Mouse (Mus musculus): ENCODE data around the gene Tbl3. TPM values are rescaled to one million over a fixed set of nuclear protein-coding genes. Genes with fewer than 3 reads are reported as not detected.
A peak's percentile ranks its signal among the peaks of the same experiment; 100 is the strongest.

The Tbl3 gene
- polyA plus RNA-seq (2015; fragmentation: Nextera tagmentation; extraction: Ambion mirVana), result 79.5 and 83.9 TPM in 2 replicates

- ATAC-seq (replicated peaks), result peak; percentile 92
- H3K9ac ChIP-seq (replicated peaks), result peak within 1 kb of the TSS; percentile 57
- H3K4me2 ChIP-seq (replicated peaks), result peak within 1 kb of the TSS; percentile 61
- H3K36me3 ChIP-seq, result peaks cover 26% of the 10 kb centered on the region
- H3K27ac ChIP-seq (replicated peaks), result peak within 1 kb of the TSS; percentile 80
- H3K4me3 ChIP-seq, result peak within 1 kb of the TSS; percentile 64
- H3K4me1 ChIP-seq, result peaks cover 20% of the 10 kb centered on the region
- H3K27me3 ChIP-seq, result no peaks in the 10 kb centered on the region
- WGBS, result 4% methylated on average over 32 of the region's 32 CpGs
- no peaks in the 10 kb centered on the region for H3K9me3 ChIP-seq
Measured at GRCm38 (mm10) chr17:24706982-24707800, at the start of gene Tbl3. Gene Tbl3, minus strand, starts transcription at chr17:24707660.

- under 1% methylated on average over 65 of the region's 82 CpGs for WGBS
- Histone ChIP-seq H3K36me3 (no peaks in the 10 kb centered on the region), H3K4me3 (peak within 1 kb of the TSS; percentile 40), H3K9ac (replicated peaks) (peak within 1 kb of the TSS; percentile 32; the same call in 1 of the 2 replicates), H3K4me2 (replicated peaks) (peak within 1 kb of the TSS; percentile 63), H3K9me3 (no peaks in the 10 kb centered on the region), H3K27me3 (peaks cover 58% of the 10 kb centered on the region), H3K27ac (replicated peaks) (no peak within 1 kb of the TSS), H3K4me1 (peaks cover 14% of the 10 kb centered on the region)
- peak; percentile 73 for ATAC-seq (replicated peaks)
Measured at GRCm38 (mm10) chr17:24752415-24753394, 45.2 kb upstream of the Tbl3 start, which contains the start of gene Hs3st6. Gene Hs3st6, plus strand, starts transcription at chr17:24752988.

GRCm38 (mm10) chr17:24751528-24751927 lies 44.1 kb upstream of the Tbl3 start:
- peaks cover 14% of the 10 kb centered on the region for H3K4me1 ChIP-seq

GRCm38 (mm10) chr17:24746986-24747385 lies 39.5 kb upstream of the Tbl3 start:
- Histone ChIP-seq H3K4me2 (replicated peaks) (no peak overlapping the region), H3K9me3 (no peaks in the 10 kb centered on the region), H3K36me3 (no peaks in the 10 kb centered on the region), H3K4me1 (no peaks in the 10 kb centered on the region), H3K27me3 (peaks cover 20% of the 10 kb centered on the region), H3K27ac (replicated peaks) (no peak overlapping the region), H3K9ac (replicated peaks) (no peak overlapping the region), H3K4me3 (no peak overlapping the region)
- 55% methylated on average over 4 of the region's 4 CpGs for WGBS
- no peak for ATAC-seq (replicated peaks)

More at GRCm38 (mm10) chr17:24751528-24751927, 44.1 kb upstream of the Tbl3 start:
- no peak overlapping the region for H3K27ac ChIP-seq (replicated peaks)
- no peak overlapping the region for H3K4me3 ChIP-seq
- no peaks in the 10 kb centered on the region for H3K36me3 ChIP-seq
- H3K9ac ChIP-seq (replicated peaks), result no peak overlapping the region
- H3K27me3 ChIP-seq, result peaks cover 58% of the 10 kb centered on the region
- H3K9me3 ChIP-seq, result no peaks in the 10 kb centered on the region
- 21% methylated on average over 4 of the region's 4 CpGs for WGBS
- no peak overlapping the region for H3K4me2 ChIP-seq (replicated peaks)
- no peak for ATAC-seq (replicated peaks)

- H3K9ac ChIP-seq (replicated peaks), result no peak overlapping the region
- WGBS, result 20% methylated on average over 7 of the region's 7 CpGs
- no peak overlapping the region for H3K4me3 ChIP-seq
Measured at GRCm38 (mm10) chr17:24745526-24746497, 38.4 kb upstream of the Tbl3 start.

GRCm38 (mm10) chr17:24744381-24744780 lies 36.9 kb upstream of the Tbl3 start:
- no peak overlapping the region for H3K4me2 ChIP-seq (replicated peaks)
- H3K4me1 ChIP-seq, result no peaks in the 10 kb centered on the region
- ATAC-seq (replicated peaks), result no peak
- no peak overlapping the region for H3K27ac ChIP-seq (replicated peaks)
- no peaks in the 10 kb centered on the region for H3K9me3 ChIP-seq
- H3K9ac ChIP-seq (replicated peaks), result no peak overlapping the region
- no peaks in the 10 kb centered on the region for H3K27me3 ChIP-seq
- no peaks in the 10 kb centered on the region for H3K36me3 ChIP-seq
- WGBS, result 80% methylated on average over 3 of the region's 3 CpGs
- no peak overlapping the region for H3K4me3 ChIP-seq

More at GRCm38 (mm10) chr17:24745526-24746497, 38.4 kb upstream of the Tbl3 start:
- H3K27ac ChIP-seq (replicated peaks), result no peak overlapping the region
- H3K27me3 ChIP-seq, result peaks cover 10% of the 10 kb centered on the region
- peak; percentile 71 for ATAC-seq (replicated peaks)
- no peaks in the 10 kb centered on the region for H3K9me3 ChIP-seq
- no peak overlapping the region for H3K4me2 ChIP-seq (replicated peaks)
- no peaks in the 10 kb centered on the region for H3K36me3 ChIP-seq
- no peaks in the 10 kb centered on the region for H3K4me1 ChIP-seq

- no peak overlapping the region for H3K27ac ChIP-seq (replicated peaks)
- no peak overlapping the region for H3K4me2 ChIP-seq (replicated peaks)
- no peak for ATAC-seq (replicated peaks)
- WGBS, result 79% methylated on average over 5 of the region's 5 CpGs
- no peaks in the 10 kb centered on the region for H3K9me3 ChIP-seq
- no peak overlapping the region for H3K4me3 ChIP-seq
- no peaks in the 10 kb centered on the region for H3K36me3 ChIP-seq
- H3K9ac ChIP-seq (replicated peaks), result no peak overlapping the region
- H3K27me3 ChIP-seq, result no peaks in the 10 kb centered on the region
- no peaks in the 10 kb centered on the region for H3K4me1 ChIP-seq
Measured at GRCm38 (mm10) chr17:24743896-24744295, 36.4 kb upstream of the Tbl3 start.

GRCm38 (mm10) chr17:24742307-24742706 lies 34.8 kb upstream of the Tbl3 start:
- no peak overlapping the region for H3K27ac ChIP-seq (replicated peaks)
- no peak overlapping the region for H3K9ac ChIP-seq (replicated peaks)
- no peak overlapping the region for H3K4me2 ChIP-seq (replicated peaks)
- 82% methylated on average over 8 of the region's 8 CpGs for WGBS
- H3K27me3 ChIP-seq, result no peaks in the 10 kb centered on the region
- peaks cover 2% of the 10 kb centered on the region for H3K4me1 ChIP-seq
- no peaks in the 10 kb centered on the region for H3K9me3 ChIP-seq
- ATAC-seq (replicated peaks), result no peak
- H3K4me3 ChIP-seq, result no peak overlapping the region
- H3K36me3 ChIP-seq, result no peaks in the 10 kb centered on the region

GRCm38 (mm10) chr17:24739926-24740325 lies 32.5 kb upstream of the Tbl3 start:
- 84% methylated on average over 8 of the region's 8 CpGs for WGBS
- ATAC-seq (replicated peaks), result no peak
- Histone ChIP-seq H3K4me3 (no peak overlapping the region), H3K27me3 (no peaks in the 10 kb centered on the region), H3K4me2 (replicated peaks) (no peak overlapping the region), H3K27ac (replicated peaks) (no peak overlapping the region), H3K9me3 (no peaks in the 10 kb centered on the region), H3K36me3 (no peaks in the 10 kb centered on the region), H3K9ac (replicated peaks) (no peak overlapping the region), H3K4me1 (peaks cover 17% of the 10 kb centered on the region)

- WGBS, result 78% methylated on average over 4 of the region's 4 CpGs
- no peaks in the 10 kb centered on the region for H3K36me3 ChIP-seq
- no peaks in the 10 kb centered on the region for H3K27me3 ChIP-seq
- H3K4me2 ChIP-seq (replicated peaks), result no peak overlapping the region
- no peaks in the 10 kb centered on the region for H3K9me3 ChIP-seq
- H3K9ac ChIP-seq (replicated peaks), result no peak overlapping the region
- H3K27ac ChIP-seq (replicated peaks), result no peak overlapping the region
- no peak overlapping the region for H3K4me3 ChIP-seq
- peaks cover 17% of the 10 kb centered on the region for H3K4me1 ChIP-seq
- ATAC-seq (replicated peaks), result no peak
Measured at GRCm38 (mm10) chr17:24738238-24738637, 30.8 kb upstream of the Tbl3 start.
